9 mouse cellular contexts compared by ENCODE assay signal in the genomic region with DNA sequence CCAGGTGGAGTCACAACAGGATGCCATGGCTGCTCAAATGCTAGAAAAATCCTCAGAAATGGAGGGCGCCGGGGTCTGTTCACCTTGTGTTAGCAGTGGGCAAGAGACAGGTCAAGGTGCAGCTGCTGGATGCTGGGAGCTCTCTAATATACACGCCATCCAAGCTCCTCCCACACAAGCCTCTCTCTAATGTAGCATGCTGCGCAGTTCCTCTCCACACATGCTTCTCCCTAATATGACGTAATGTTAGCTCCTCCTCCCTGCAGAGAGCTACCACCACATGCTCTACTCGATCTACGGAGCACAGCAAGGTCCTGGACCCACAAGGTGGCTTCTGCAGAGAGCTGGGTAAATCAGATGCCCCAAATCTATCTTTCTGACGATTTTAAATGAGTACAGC. TPM values are rescaled to one million over a fixed set of nuclear protein-coding genes. Genes with fewer than 3 reads are reported as not detected.
DNase-seq lines count a peak whose midpoint lies in the region; ATAC-seq and TF ChIP-seq lines count a peak whose summit lies in the region.
"Had no signal": no experiment of that assay in that cellular context is flagged by ENCODE, and none has a peak within 500 bp of the region (broad histone marks: within the 10 kb centered on the region; RNA-seq: fewer than 3 reads in every experiment).

No protein-coding gene starts in this region.

- H3K27ac ChIP-seq in forebrain, postnatal 0 days (ENCODE audit: low read depth, low read length) = no peak overlapping the region
- no peak overlapping the region for H3K27ac ChIP-seq in forebrain, embryonic 12.5 days
- H3K27ac ChIP-seq in liver, embryonic 11.5 days (ENCODE audit: low read depth, low read length) = no peak overlapping the region
- H3K27ac ChIP-seq in heart, embryonic 12.5 days (ENCODE audit: poor library complexity, severe bottlenecking) = no peak overlapping the region
- H3K27ac ChIP-seq: embryonic facial prominence, embryonic 12.5 days had no signal

- peak; percentile 72 for ATAC-seq in forebrain, postnatal 0 days
- ATAC-seq in forebrain, embryonic 12.5 days (ENCODE audit: low FRiP score) = no peak
- 0 out of 2 replicates have a peak, but pooled peaks have one; percentile 47 for ATAC-seq in liver, embryonic 11.5 days (replicated peaks; ENCODE audit: low FRiP score)
- ATAC-seq in heart, embryonic 12.5 days (ENCODE audit: insufficient number of reproducible peaks, low FRiP score) = no peak

- H3K4me1 ChIP-seq in forebrain, postnatal 0 days (ENCODE audit: insufficient read depth) = no peaks in the 10 kb centered on the region
- H3K4me1 ChIP-seq in forebrain, embryonic 12.5 days = no peaks in the 10 kb centered on the region
- no peaks in the 10 kb centered on the region for H3K4me1 ChIP-seq in liver, embryonic 11.5 days (replicated peaks; ENCODE audit: control insufficient read depth, insufficient read depth, low read length)
- no peaks in the 10 kb centered on the region for H3K4me1 ChIP-seq in heart, embryonic 12.5 days (replicated peaks)
- H3K4me1 ChIP-seq: embryonic facial prominence, embryonic 12.5 days had no signal

- WGBS in forebrain, postnatal 0 days = 66% methylated on average over 8 of the region's 8 CpGs
- WGBS in forebrain, embryonic 12.5 days = 77% methylated on average over 8 of the region's 8 CpGs
- WGBS in liver, embryonic 11.5 days = 55% methylated on average over 8 of the region's 8 CpGs
- 62% methylated on average over 8 of the region's 8 CpGs for WGBS in heart, embryonic 12.5 days

- no peaks in the 10 kb centered on the region for H3K9me3 ChIP-seq in forebrain, postnatal 0 days (ENCODE audit: low read length)
- H3K9me3 ChIP-seq in forebrain, embryonic 12.5 days = no peaks in the 10 kb centered on the region
- H3K9me3 ChIP-seq in liver, embryonic 11.5 days (ENCODE audit: control insufficient read depth, low read length) = no peaks in the 10 kb centered on the region
- no peaks in the 10 kb centered on the region for H3K9me3 ChIP-seq in heart, embryonic 12.5 days (replicated peaks)
- H3K9me3 ChIP-seq: embryonic facial prominence, embryonic 12.5 days had no signal

- TF ChIP-seq CTCF in forebrain, postnatal 0 days (IDR thresholded peaks at IDR 0.05; ENCODE audit: low read depth) = no peak

- no peak for DNase-seq in forebrain, postnatal 0 days
- DNase-seq in testis, postnatal 10 days (ENCODE audit: low spot score) = peak; percentile 33
- DNase-seq in testis, postnatal 14 days (ENCODE audit: low spot score) = no peak
- no peak for DNase-seq in liver, embryonic 11.5 days (ENCODE audit: low spot score)
- no peak for DNase-seq in kidney, postnatal 36 days
- DNase-seq in kidney, adult 18-20 months = no peak

- no peaks in the 10 kb centered on the region for H3K27me3 ChIP-seq in forebrain, postnatal 0 days (ENCODE audit: insufficient read depth, low read length)
- no peaks in the 10 kb centered on the region for H3K27me3 ChIP-seq in forebrain, embryonic 12.5 days
- no peaks in the 10 kb centered on the region for H3K27me3 ChIP-seq in liver, embryonic 11.5 days (replicated peaks; ENCODE audit: control insufficient read depth, insufficient read depth, low read length)
- no peaks in the 10 kb centered on the region for H3K27me3 ChIP-seq in heart, embryonic 12.5 days (replicated peaks)
- H3K27me3 ChIP-seq: embryonic facial prominence, embryonic 12.5 days had no signal

- no peak overlapping the region for H3K4me2 ChIP-seq in forebrain, postnatal 0 days (ENCODE audit: low read depth)
- H3K4me2 ChIP-seq in forebrain, embryonic 12.5 days = no peak overlapping the region
- H3K4me2 ChIP-seq in liver, embryonic 11.5 days = no peak overlapping the region
- H3K4me2 ChIP-seq in heart, embryonic 12.5 days = no peak overlapping the region
- H3K4me2 ChIP-seq: embryonic facial prominence, embryonic 12.5 days had no signal

- H3K9ac ChIP-seq in forebrain, postnatal 0 days = no peak overlapping the region
- no peak overlapping the region for H3K9ac ChIP-seq in forebrain, embryonic 12.5 days
- no peak overlapping the region for H3K9ac ChIP-seq in liver, embryonic 11.5 days (ENCODE audit: low read depth, low read length)
- H3K9ac ChIP-seq in heart, embryonic 12.5 days = no peak overlapping the region
- H3K9ac ChIP-seq: embryonic facial prominence, embryonic 12.5 days had no signal

- no peak overlapping the region for H3K4me3 ChIP-seq in forebrain, postnatal 0 days (ENCODE audit: low read depth, low read length)
- H3K4me3 ChIP-seq in forebrain, embryonic 12.5 days (replicated peaks) = no peak overlapping the region
- no peak overlapping the region for H3K4me3 ChIP-seq in liver, embryonic 11.5 days (ENCODE audit: low read depth, low read length)
- no peak overlapping the region for H3K4me3 ChIP-seq in heart, embryonic 12.5 days
- H3K4me3 ChIP-seq: embryonic facial prominence, embryonic 12.5 days had no signal

- no peaks in the 10 kb centered on the region for H3K36me3 ChIP-seq in forebrain, postnatal 0 days (ENCODE audit: insufficient read depth)
- no peaks in the 10 kb centered on the region for H3K36me3 ChIP-seq in forebrain, embryonic 12.5 days (replicated peaks)
- H3K36me3 ChIP-seq in liver, embryonic 11.5 days (ENCODE audit: control insufficient read depth, insufficient read depth, low read length) = no peaks in the 10 kb centered on the region
- H3K36me3 ChIP-seq in heart, embryonic 12.5 days = no peaks in the 10 kb centered on the region
- H3K36me3 ChIP-seq: embryonic facial prominence, embryonic 12.5 days had no signal

RNA-seq across cellular contexts. Expression of a gene that starts 50.8 kb away (rescaled TPM):
- total RNA-seq in forebrain, postnatal 0 days (2014; rRNA removed) = 2.9 and 3.7 TPM in 2 replicates
- polyA plus RNA-seq in forebrain, postnatal 0 days (2015; fragmentation: Nextera tagmentation; extraction: Ambion mirVana) = 4.0 and 5.7 TPM in 2 replicates
- 3.0 and 3.3 TPM in 2 replicates for polyA plus RNA-seq in forebrain, embryonic 12.5 days (2016; fragmentation: Nextera tagmentation; extraction: Ambion mirVana)
- 0.29 and 0.81 TPM in 2 replicates for polyA plus RNA-seq in liver, embryonic 11.5 days (2014; fragmentation: Nextera tagmentation; extraction: Ambion mirVana)
- polyA plus RNA-seq in heart, embryonic 12.5 days (2016; fragmentation: Nextera tagmentation; extraction: Ambion mirVana) = 0.23 TPM in 1 of 2 replicates, not detected in the other

Comparison
In these comparisons a context has a peak if more than half of its experiments do, and no peak if none do; other contexts are left out.
1. ATAC-seq: peak in forebrain, postnatal 0 days (single experiment) and liver, embryonic 11.5 days (single experiment); none in forebrain, embryonic 12.5 days (single experiment) and heart, embryonic 12.5 days (single experiment).